Mouse (Mus musculus): ENCODE measurements around the gene Fam168b.

Gene Fam168b

GRCm38 (mm10) chr1:34842887-34843618 lies at the start of gene Fam168b:
TSS of gene Fam168b (minus strand) at chr1:34843065.
- peak; percentile 91 for DNase-seq

GRCm38 (mm10) chr1:34892466-34892865 lies 49.6 kb upstream of the Fam168b start:
- no peak for DNase-seq

GRCm38 (mm10) chr1:34891559-34892289 lies 48.9 kb upstream of the Fam168b start:
- DNase-seq = peak; percentile 48

GRCm38 (mm10) chr1:34883776-34884175 lies 40.9 kb upstream of the Fam168b start:
- no peak for DNase-seq

GRCm38 (mm10) chr1:34879611-34880010 lies 36.7 kb upstream of the Fam168b start:
- DNase-seq = no peak

GRCm38 (mm10) chr1:34873551-34873950 lies 30.7 kb upstream of the Fam168b start:
- DNase-seq = no peak

GRCm38 (mm10) chr1:34871170-34871569 lies 28.3 kb upstream of the Fam168b start:
- DNase-seq = no peak

GRCm38 (mm10) chr1:34869231-34869630 lies 26.4 kb upstream of the Fam168b start:
- no peak for DNase-seq

- DNase-seq = no peak
Measured at GRCm38 (mm10) chr1:34868391-34868790, 25.5 kb upstream of the Fam168b start.

GRCm38 (mm10) chr1:34867574-34867955 lies 24.7 kb upstream of the Fam168b start:
- no peak for DNase-seq

GRCm38 (mm10) chr1:34866815-34867573 lies 24.1 kb upstream of the Fam168b start:
- peak; percentile 93 for DNase-seq

GRCm38 (mm10) chr1:34865866-34866265 lies 23.0 kb upstream of the Fam168b start:
- DNase-seq = no peak

- peak; percentile 12 for DNase-seq
Measured at GRCm38 (mm10) chr1:34864243-34864642, 21.4 kb upstream of the Fam168b start.

GRCm38 (mm10) chr1:34863323-34863722 lies 20.5 kb upstream of the Fam168b start:
- DNase-seq = no peak

GRCm38 (mm10) chr1:34862877-34863276 lies 20.0 kb upstream of the Fam168b start:
- no peak for DNase-seq

GRCm38 (mm10) chr1:34860205-34860604 lies 17.3 kb upstream of the Fam168b start:
- DNase-seq = peak; percentile 13

- DNase-seq = no peak
Measured at GRCm38 (mm10) chr1:34859761-34860160, 16.9 kb upstream of the Fam168b start.

GRCm38 (mm10) chr1:34858671-34859070 lies 15.8 kb upstream of the Fam168b start:
- no peak for DNase-seq

GRCm38 (mm10) chr1:34855056-34855739 lies 12.3 kb upstream of the Fam168b start:
- DNase-seq = no peak

- DNase-seq = no peak
Measured at GRCm38 (mm10) chr1:34853786-34854185, 10.9 kb upstream of the Fam168b start.

- no peak for DNase-seq
Measured at GRCm38 (mm10) chr1:34852116-34852878, 9.4 kb upstream of the Fam168b start.

GRCm38 (mm10) chr1:34851562-34851961 lies 8.7 kb upstream of the Fam168b start:
- DNase-seq = peak; percentile 57

Measured in lung, postnatal 10 days (tissue).